Mouse (Mus musculus): ENCODE data around the gene Rapsn.

DNA sequence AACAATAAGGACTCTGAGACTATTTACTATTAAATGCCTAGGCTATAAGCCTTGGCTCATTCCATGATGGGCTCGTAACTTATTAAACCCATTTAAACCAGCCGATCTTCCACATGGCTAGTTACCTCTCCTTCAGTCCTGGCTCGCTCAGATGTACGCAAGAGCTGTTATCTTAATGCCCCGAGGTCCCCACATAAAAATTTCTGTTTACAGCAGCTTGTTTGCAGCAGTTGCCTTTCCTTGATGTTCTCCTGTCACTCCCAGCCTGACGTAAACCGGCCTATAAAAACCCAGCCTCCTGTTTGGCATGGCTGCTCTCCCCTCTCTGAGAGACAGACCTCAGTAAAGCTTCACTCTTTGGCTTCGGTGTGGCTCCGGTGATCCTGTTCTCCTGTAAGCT is 11.9 kb downstream of the Rapsn start:
- no peak for TF ChIP-seq CTCF (conservative IDR thresholded peaks at IDR 0.05; ENCODE audit: insufficient read depth, insufficient read length, low read depth, low read length)
- TF ChIP-seq POLR2A (IDR thresholded peaks at IDR 0.05; ENCODE audit: low read depth, low read length), result no peak
